Mouse (Mus musculus): ENCODE results near the gene Olfr514. TPM values are rescaled to one million over a fixed set of nuclear protein-coding genes. Genes with fewer than 3 reads are reported as not detected.
"Not testable (repeated sequence)": the region's sequence is repeated elsewhere in the genome, so short reads cannot be mapped to it uniquely, and the experiment has no call there.

Gene Olfr514
- not detected in 2 replicates for polyA plus RNA-seq (2015; fragmentation: Nextera tagmentation; extraction: Ambion mirVana)

GRCm38 (mm10) chr7:108825897-108826296 lies at the start of gene Olfr514:
Olfr514 (minus strand) TSS chr7:108825997.
- Histone ChIP-seq H3K9me3 (replicated peaks) (no peaks in the 10 kb centered on the region), H3K4me3 (replicated peaks) (no peak within 1 kb of the TSS), H3K4me1 (no peaks in the 10 kb centered on the region), H3K27me3 (replicated peaks) (no peaks in the 10 kb centered on the region), H3K4me2 (no peak within 1 kb of the TSS), H3K36me3 (no peaks in the 10 kb centered on the region), H3K27ac (replicated peaks) (no peak within 1 kb of the TSS), H3K9ac (replicated peaks) (no peak within 1 kb of the TSS)
- ATAC-seq (ENCODE audit: low FRiP score) = no peak

GRCm38 (mm10) chr7:108872279-108872678 lies 46.5 kb upstream of the Olfr514 start, which contains the start of gene Olfr517:
Olfr517 (minus strand) TSS chr7:108872379.
- no peak for ATAC-seq (ENCODE audit: low FRiP score)
- H3K4me2 ChIP-seq = no peak within 1 kb of the TSS
- no peaks in the 10 kb centered on the region for H3K9me3 ChIP-seq (replicated peaks)
- H3K27me3 ChIP-seq (replicated peaks) = no peaks in the 10 kb centered on the region
- no peaks in the 10 kb centered on the region for H3K36me3 ChIP-seq
- no peak within 1 kb of the TSS for H3K4me3 ChIP-seq (replicated peaks)
- no peaks in the 10 kb centered on the region for H3K4me1 ChIP-seq
- 58% methylated on average over 2 of the region's 2 CpGs for WGBS
- H3K27ac ChIP-seq (replicated peaks) = no peak within 1 kb of the TSS
- no peak within 1 kb of the TSS for H3K9ac ChIP-seq (replicated peaks)

- no peak within 1 kb of the TSS for H3K27ac ChIP-seq (replicated peaks)
- no peak within 1 kb of the TSS for H3K4me3 ChIP-seq (replicated peaks)
- WGBS = 95% methylated on average over 2 of the region's 2 CpGs
- H3K9me3 ChIP-seq (replicated peaks) = no peaks in the 10 kb centered on the region
- H3K9ac ChIP-seq (replicated peaks) = no peak within 1 kb of the TSS
- no peaks in the 10 kb centered on the region for H3K36me3 ChIP-seq
- H3K4me1 ChIP-seq = no peaks in the 10 kb centered on the region
- no peaks in the 10 kb centered on the region for H3K27me3 ChIP-seq (replicated peaks)
- ATAC-seq (ENCODE audit: low FRiP score) = no peak
- no peak within 1 kb of the TSS for H3K4me2 ChIP-seq
Measured at GRCm38 (mm10) chr7:108850429-108850828, 24.6 kb upstream of the Olfr514 start, which contains the start of gene Olfr516. Olfr516 (minus strand) TSS chr7:108850529.

- H3K9me3 ChIP-seq (replicated peaks); H3K9ac ChIP-seq (replicated peaks); ATAC-seq (ENCODE audit: low FRiP score); H3K4me2 ChIP-seq; H3K27ac ChIP-seq (replicated peaks); H3K36me3 ChIP-seq; H3K27me3 ChIP-seq (replicated peaks); H3K4me1 ChIP-seq; H3K4me3 ChIP-seq (replicated peaks): not testable (repeated sequence)
- WGBS = 63% methylated on average over 5 of the region's 5 CpGs
Measured at GRCm38 (mm10) chr7:108814593-108815215, 11.1 kb downstream of the Olfr514 start.

- no peaks in the 10 kb centered on the region for H3K9me3 ChIP-seq (replicated peaks)
- no peak overlapping the region for H3K27ac ChIP-seq (replicated peaks)
- ATAC-seq (ENCODE audit: low FRiP score) = no peak
- WGBS = 45% methylated on average over 1 of the region's 1 CpGs
- no peaks in the 10 kb centered on the region for H3K36me3 ChIP-seq
- no peak overlapping the region for H3K4me2 ChIP-seq
- no peaks in the 10 kb centered on the region for H3K4me1 ChIP-seq
- no peak overlapping the region for H3K9ac ChIP-seq (replicated peaks)
- H3K4me3 ChIP-seq (replicated peaks) = no peak overlapping the region
- H3K27me3 ChIP-seq (replicated peaks) = no peaks in the 10 kb centered on the region
Measured at GRCm38 (mm10) chr7:108797205-108797933, 28.4 kb downstream of the Olfr514 start.

Other genes with a start within 250 kb of the Olfr514 start
- not detected in 2 replicates for gene Olfr506, start 215.2 kb downstream of the Olfr514 start, polyA plus RNA-seq (2015; fragmentation: Nextera tagmentation; extraction: Ambion mirVana)
- not detected in 2 replicates for gene Olfr507, start 204.2 kb downstream of the Olfr514 start, polyA plus RNA-seq (2015; fragmentation: Nextera tagmentation; extraction: Ambion mirVana)
- gene Olfr508, start 196.0 kb downstream of the Olfr514 start, polyA plus RNA-seq (2015; fragmentation: Nextera tagmentation; extraction: Ambion mirVana) = not detected in 2 replicates
- gene Olfr509, start 174.1 kb downstream of the Olfr514 start, polyA plus RNA-seq (2015; fragmentation: Nextera tagmentation; extraction: Ambion mirVana) = 0.06 TPM in 1 of 2 replicates, not detected in the other
- gene Olfr510, start 159.6 kb downstream of the Olfr514 start, polyA plus RNA-seq (2015; fragmentation: Nextera tagmentation; extraction: Ambion mirVana) = not detected in 2 replicates
- not detected in 2 replicates for gene Olfr512, start 112.7 kb downstream of the Olfr514 start, polyA plus RNA-seq (2015; fragmentation: Nextera tagmentation; extraction: Ambion mirVana)
- not detected in 2 replicates for gene Olfr513, start 75.0 kb downstream of the Olfr514 start, polyA plus RNA-seq (2015; fragmentation: Nextera tagmentation; extraction: Ambion mirVana)
- gene Olfr516, start 24.5 kb upstream of the Olfr514 start, polyA plus RNA-seq (2015; fragmentation: Nextera tagmentation; extraction: Ambion mirVana) = not detected in 2 replicates
- not detected in 2 replicates for gene Olfr517, start 46.4 kb upstream of the Olfr514 start, polyA plus RNA-seq (2015; fragmentation: Nextera tagmentation; extraction: Ambion mirVana)
- gene Olfr518, start 59.0 kb upstream of the Olfr514 start, polyA plus RNA-seq (2015; fragmentation: Nextera tagmentation; extraction: Ambion mirVana) = not detected in 2 replicates
- gene Olfr519, start 68.4 kb upstream of the Olfr514 start, polyA plus RNA-seq (2015; fragmentation: Nextera tagmentation; extraction: Ambion mirVana) = not detected in 2 replicates
- gene Nlrp10, start 104.2 kb upstream of the Olfr514 start, polyA plus RNA-seq (2015; fragmentation: Nextera tagmentation; extraction: Ambion mirVana) = 0.04 TPM in 1 of 2 replicates, not detected in the other
- gene Eif3f, start 108.4 kb upstream of the Olfr514 start, polyA plus RNA-seq (2015; fragmentation: Nextera tagmentation; extraction: Ambion mirVana) = 70.0 and 75.9 TPM in 2 replicates
- gene Tub, start 124.3 kb upstream of the Olfr514 start, polyA plus RNA-seq (2015; fragmentation: Nextera tagmentation; extraction: Ambion mirVana) = 29.8 and 37.6 TPM in 2 replicates